Mouse (Mus musculus) bone marrow, adult 2 months (tissue): ENCODE results near the gene Gadd45g. TPM values are rescaled to one million over a fixed set of nuclear protein-coding genes. Genes with fewer than 3 reads are reported as not detected.

Experiments
- H3K27ac ChIP-seq: fragments of 200-500 bp; 2 replicates; pipeline ENCODE4 v1.5.1; 2012; ENCODE audit warnings: low read depth, mild to moderate bottlenecking, control low read depth, inconsistent platforms, low read length; ENCODE audit not compliant: control insufficient read depth, poor library complexity, insufficient read depth
- H3K4me1 ChIP-seq: fragments of 200-500 bp; 2 replicates; pipeline ENCODE4 v1.6.1; 2011; ENCODE audit warnings: low read length; ENCODE audit not compliant: control insufficient read depth, insufficient read depth
- H3K4me3 ChIP-seq: fragments of 200-500 bp; replicated peaks from 2 replicates; pipeline ENCODE3; 2011; ENCODE audit warnings: mild to moderate bottlenecking, low read depth, low read length, control low read depth; ENCODE audit not compliant: control insufficient read depth
- CTCF ChIP-seq: fragments of 200-500 bp; IDR thresholded peaks from 2 replicates; pipeline ENCODE4 v1.5.1; 2011; ENCODE audit warnings: low read length, control low read depth; ENCODE audit not compliant: control insufficient read depth, insufficient read depth
- POLR2A ChIP-seq: fragments of 200-500 bp; IDR thresholded peaks from 2 replicates; pipeline ENCODE4 v1.6.1; 2011; ENCODE audit warnings: low read depth, mild to moderate bottlenecking, control low read depth, low read length, borderline replicate concordance; ENCODE audit not compliant: control insufficient read depth
- WGBS: fragments of 180-500 bp; shearing (Covaris S2); methylation state at CpG from one replicate; pipeline ENCODE4 v1.1.7; 2018; 5-methylcytosine and 5-hydroxymethylcytosine counted together
- polyA plus RNA-seq: library from polyadenylated mRNA; stranded (reverse); fragments of >200 nt; gene quantifications from 2 replicates; pipeline ENCODE4 v1.2.4, GENCODE M21; 2011; ENCODE audit warnings: low replicate concordance; ENCODE audit not compliant: missing spikeins, insufficient read depth, insufficient read length

The Gadd45g gene
- polyA plus RNA-seq, 1 experiment, result 23.5 TPM

DNA sequence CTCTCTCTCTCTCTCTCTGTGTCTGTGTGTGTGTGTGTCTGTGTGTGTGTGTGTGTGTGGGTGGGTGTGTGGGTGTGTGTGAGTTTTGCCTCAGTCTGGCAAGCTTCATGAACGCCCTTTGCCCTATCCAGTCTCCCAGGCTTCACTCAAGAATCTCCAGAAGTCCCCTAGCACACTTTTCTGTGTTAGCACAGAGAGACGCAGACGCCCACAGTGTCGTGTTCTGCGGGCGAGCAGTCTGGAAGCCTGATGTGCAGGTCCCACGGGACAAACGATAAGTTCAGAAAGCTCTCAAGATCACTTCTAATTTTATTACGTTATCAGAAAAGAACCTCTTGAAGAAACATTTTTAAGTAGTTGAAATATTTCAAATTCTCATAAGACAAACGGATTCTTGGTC lies 1.4 kb upstream of the Gadd45g start:
- WGBS, result 16% methylated on average over 10 of the region's 10 CpGs
- TF ChIP-seq CTCF (no peak), POLR2A (no peak)
- peak overlapping the region; percentile 88 for H3K27ac ChIP-seq
- H3K4me3 ChIP-seq, result no peak overlapping the region
- peaks cover 7% of the 10 kb centered on the region for H3K4me1 ChIP-seq

DNA sequence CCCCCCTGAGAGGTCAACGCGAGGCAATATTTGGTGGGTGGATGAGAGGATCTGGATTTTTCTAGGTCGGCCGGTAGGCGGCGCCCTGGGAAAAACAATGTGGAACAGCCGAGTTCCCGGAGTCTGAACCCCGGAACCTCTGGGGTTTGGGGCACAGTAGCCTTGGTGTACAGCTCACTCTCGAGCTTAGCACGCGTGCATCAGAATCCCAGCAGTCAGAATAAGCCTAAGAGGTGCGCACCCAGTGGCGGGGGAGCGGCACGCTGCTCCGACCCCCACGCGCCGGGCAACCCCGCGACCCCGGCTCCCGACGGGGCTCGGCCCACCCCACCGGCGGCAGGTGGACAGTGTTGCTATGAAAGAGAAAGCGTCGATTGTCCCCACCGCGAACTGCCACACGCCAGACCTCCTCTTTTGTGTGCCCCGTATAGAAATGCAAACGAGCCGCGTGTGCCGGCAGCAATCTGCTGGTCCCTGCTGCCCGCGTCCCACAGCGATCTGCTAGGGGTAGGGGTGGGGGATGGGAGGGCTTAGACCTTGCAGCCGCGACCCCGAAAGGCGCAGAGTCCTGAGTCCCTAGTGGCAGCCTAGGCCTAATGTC lies 787 bp upstream of the Gadd45g start:
- H3K4me1 ChIP-seq, result peaks cover 7% of the 10 kb centered on the region
- H3K4me3 ChIP-seq, result peak overlapping the region; percentile 69
- H3K27ac ChIP-seq, result peak overlapping the region; percentile 82
- no peak; the same call in 1 of the 2 replicates for TF ChIP-seq POLR2A
- TF ChIP-seq CTCF, result peak; percentile 44; the same call in 1 of the 2 replicates
- WGBS, result 1% methylated on average over 45 of the region's 45 CpGs

DNA sequence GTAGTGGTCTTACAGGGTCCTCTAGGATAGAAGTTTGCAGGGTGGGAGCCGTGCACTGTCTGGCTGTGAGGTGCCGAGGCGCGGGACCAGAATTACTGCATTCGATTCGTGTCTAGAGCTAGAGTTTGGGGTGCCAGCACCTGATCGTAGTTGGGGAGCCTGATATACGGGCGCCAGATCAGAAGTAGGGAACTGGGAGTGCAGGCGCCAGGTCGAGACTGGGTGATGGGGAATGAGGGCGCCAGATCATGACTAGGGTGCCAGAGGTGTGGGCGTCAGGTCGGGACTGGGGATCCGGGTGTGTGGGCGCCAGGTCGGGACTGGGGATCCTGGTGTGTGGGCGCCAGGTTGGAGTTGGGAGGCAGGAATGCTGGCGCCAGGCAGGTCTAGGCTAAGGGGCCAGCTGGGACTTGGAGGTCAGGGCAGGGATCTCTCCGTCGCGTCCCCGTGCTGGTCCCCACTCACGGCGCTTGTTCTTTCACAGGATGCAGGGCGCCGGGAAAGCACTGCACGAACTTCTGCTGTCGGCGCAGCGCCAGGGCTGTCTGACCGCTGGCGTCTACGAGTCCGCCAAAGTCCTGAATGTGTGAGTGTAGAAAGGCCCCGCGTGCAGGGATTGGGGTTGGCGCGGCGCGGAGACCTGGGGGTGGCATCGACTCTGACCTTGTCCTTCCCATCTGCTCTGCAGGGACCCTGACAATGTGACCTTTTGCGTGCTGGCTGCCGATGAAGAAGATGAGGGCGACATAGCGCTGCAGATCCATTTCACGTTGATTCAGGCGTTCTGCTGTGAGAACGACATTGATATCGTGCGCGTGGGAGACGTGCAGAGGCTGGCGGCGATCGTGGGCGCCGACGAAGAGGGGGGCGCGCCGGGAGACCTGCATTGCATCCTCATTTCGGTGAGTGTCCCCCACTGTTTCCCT lies 653 bp downstream of the Gadd45g start:
- peak overlapping the region; percentile 92 for H3K4me3 ChIP-seq
- peaks cover 4% of the 10 kb centered on the region for H3K4me1 ChIP-seq
- TF ChIP-seq POLR2A (peak; percentile 11; the same call in 1 of the 2 replicates), CTCF (no peak)
- under 1% methylated on average over 63 of the region's 63 CpGs for WGBS
- peak overlapping the region; percentile 62 for H3K27ac ChIP-seq

DNA sequence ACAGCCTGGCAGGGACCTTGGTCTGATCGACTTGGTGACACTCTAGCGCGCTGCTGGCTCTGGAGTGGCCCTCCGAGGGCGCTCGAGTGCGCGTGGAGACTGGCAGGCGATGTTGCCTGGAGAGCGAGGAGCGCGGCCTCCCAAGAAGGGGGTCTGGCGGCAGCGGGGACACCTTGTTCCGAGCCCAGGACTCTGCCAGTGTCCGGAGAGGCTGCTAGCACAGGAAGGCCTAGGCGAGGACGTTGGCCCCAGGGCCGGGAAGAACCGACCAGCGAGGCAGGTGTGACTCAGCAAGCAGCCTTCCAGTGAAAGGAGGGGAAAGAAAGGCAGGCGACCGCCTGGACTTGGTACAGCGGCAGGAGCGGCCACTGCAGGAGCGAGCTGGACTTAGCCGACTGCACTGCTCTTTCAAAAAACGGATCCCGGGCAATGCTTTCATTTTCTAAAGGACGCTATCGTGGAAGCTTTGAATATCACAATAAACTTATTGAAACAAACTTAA lies 1.6 kb downstream of the Gadd45g start:
- WGBS, result 1% methylated on average over 31 of the region's 31 CpGs
- H3K27ac ChIP-seq, result peak overlapping the region; percentile 70
- H3K4me1 ChIP-seq, result no peaks in the 10 kb centered on the region; the same call in none of the 2 replicates
- peak overlapping the region; percentile 92 for H3K4me3 ChIP-seq
- TF ChIP-seq CTCF (peak; percentile 52), POLR2A (peak; percentile 13; the same call in 1 of the 2 replicates)

DNA sequence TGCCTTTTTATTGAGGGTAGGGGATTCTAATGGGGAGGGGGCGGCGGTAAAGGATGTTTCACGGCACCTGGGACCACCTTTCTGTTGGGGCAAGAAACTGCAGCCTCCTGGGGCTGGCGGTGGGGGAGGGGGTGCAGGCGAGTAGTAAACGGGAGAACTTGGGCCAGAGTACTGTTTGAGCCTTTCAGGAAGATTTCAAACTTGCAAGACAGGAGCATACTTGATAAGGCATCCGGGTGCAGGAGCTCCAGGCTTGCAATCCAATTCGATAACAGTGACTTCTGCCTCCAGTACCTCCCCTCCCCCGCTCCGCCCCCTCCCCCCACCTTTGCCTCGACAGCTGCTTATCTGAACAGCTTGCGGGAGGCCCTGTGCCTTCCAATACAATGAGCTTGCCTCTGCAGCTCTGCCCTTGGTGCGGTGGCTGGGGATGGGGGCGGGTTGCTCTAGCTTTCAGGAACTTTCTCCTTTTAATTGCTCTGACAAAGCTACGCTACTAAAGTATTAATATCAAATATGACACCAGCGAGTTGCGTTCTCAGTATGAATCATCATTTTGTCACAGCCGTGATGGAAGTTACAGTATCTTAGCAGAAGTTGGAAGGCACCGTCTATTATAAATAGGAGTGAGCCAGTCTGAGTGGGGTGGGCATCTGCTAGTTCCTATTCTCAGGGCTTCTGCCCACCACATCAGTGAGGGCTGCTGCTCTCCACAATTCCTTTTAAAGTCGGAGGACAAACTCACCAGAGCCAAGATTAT lies 2.2 kb downstream of the Gadd45g start:
- Histone ChIP-seq H3K4me1 (no peaks in the 10 kb centered on the region; the same call in 1 of the 2 replicates), H3K4me3 (peak overlapping the region; percentile 92), H3K27ac (peak overlapping the region; percentile 71)
- TF ChIP-seq CTCF (no peak), POLR2A (peak; percentile 35; the same call in 1 of the 2 replicates)
- WGBS, result under 1% methylated on average over 20 of the region's 20 CpGs

DNA sequence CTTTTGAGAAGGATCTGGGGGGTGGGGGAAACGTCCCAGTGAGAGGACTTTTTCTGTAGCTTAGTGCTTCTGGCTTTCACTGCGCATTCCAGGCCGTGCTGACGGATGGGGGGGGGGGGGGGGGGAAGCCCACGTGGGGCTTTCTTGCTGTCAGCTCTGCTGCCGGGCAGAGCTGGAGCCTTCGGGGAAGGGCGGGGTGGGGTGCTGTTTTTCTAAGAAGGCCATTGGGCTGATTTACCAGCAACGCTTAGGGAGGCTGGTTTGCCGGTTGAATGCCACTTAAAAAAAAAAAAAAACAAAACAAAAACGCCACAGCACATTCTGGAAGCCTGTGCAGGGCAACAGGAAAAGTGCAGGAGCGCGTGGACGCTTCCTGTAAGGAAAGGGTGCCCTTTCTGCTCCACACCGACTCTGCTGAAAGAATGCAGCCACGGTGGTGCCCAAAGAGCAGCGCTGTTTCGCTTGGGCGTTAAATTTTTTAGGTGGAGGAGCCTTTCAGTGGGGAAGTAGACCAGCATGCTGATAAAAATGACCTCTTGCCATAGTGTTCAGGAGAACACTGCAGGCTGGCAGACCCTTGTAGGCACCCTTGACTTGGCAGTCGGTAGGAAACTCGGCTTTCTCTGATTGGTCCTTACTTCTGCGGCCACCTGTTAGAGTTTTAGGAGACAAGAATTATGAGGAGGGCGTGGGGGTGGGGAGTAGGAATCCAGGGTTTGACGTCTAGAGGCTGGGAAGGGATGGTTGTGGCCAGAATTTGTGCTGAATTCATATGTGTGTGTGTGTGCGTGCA lies 3.0 kb downstream of the Gadd45g start:
- Histone ChIP-seq H3K27ac (peak overlapping the region; percentile 71), H3K4me1 (no peaks in the 10 kb centered on the region; the same call in 1 of the 2 replicates), H3K4me3 (no peak overlapping the region)
- 6% methylated on average over 25 of the region's 25 CpGs for WGBS
- TF ChIP-seq CTCF (no peak), POLR2A (no peak)

DNA sequence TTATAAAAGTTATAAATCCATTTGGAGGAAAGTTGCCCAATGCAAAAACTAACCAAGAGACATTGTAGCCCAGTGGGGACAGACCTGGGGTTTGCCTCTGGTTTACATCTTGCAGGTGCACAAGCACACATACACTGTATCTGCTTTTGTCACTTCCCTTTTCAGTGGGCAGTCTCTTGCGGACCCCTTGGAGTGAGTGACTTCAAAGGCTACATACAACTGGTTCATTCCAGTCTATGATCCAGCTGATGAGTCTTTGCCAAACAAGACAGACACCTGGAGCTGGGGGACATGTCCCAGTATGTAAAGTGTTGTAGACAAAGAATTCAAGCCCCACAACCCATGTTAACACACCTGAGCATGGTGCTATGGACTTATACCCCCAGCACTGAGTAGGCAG lies 4.1 kb downstream of the Gadd45g start:
- 61% methylated on average over 1 of the region's 1 CpGs for WGBS
- TF ChIP-seq POLR2A (no peak), CTCF (no peak)
- Histone ChIP-seq H3K27ac (no peak overlapping the region), H3K4me3 (no peak overlapping the region), H3K4me1 (no peaks in the 10 kb centered on the region; the same call in 1 of the 2 replicates)
